Mouse (Mus musculus): ENCODE data around the gene Gm21677. TPM values are rescaled to one million over a fixed set of nuclear protein-coding genes. Genes with fewer than 3 reads are reported as not detected.
"Not testable (repeated sequence)": the region's sequence is repeated elsewhere in the genome, so short reads cannot be mapped to it uniquely, and the experiment has no call there.

Gm21677 gene
- total RNA-seq (2021) = not detected

- intact Hi-C loops (cut with DNase I); DNase-seq (ENCODE audit: extremely low spot score in 1 of 2, low spot score in 2 of 2): not testable (repeated sequence)
These were observed at the start of gene Gm21677 for GRCm38 (mm10) chrY:3306349-3306748. TSS of gene Gm21677 (minus strand) at chrY:3306449.

GRCm38 (mm10) chrY:3345229-3345628 lies 39.0 kb upstream of the Gm21677 start, which contains the start of gene Gm21693:
TSS of gene Gm21693 (minus strand) at chrY:3345329.
- DNase-seq (ENCODE audit: extremely low spot score in 1 of 2, low spot score in 2 of 2); intact Hi-C loops (cut with DNase I): not testable (repeated sequence)

DNA sequence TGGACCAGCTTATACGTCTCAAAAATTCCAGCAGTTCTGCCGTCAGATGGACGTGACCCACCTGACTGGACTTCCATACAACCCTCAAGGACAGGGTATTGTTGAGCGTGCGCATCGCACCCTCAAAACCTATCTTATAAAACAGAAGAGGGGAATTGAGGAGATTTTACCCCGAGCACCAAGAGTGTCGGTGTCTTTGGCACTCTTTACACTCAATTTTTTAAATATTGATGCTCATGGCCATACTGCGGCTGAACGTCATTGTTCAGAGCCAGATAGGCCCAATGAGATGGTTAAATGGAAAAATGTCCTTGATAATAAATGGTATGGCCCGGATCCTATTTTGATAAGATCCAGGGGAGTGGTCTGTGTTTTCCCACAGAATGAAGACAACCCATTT lies 34.4 kb upstream of the Gm21677 start:
- DNase-seq (ENCODE audit: extremely low spot score in 1 of 2, low spot score in 2 of 2); intact Hi-C loops (cut with DNase I): not testable (repeated sequence)

Other genes starting within 250 kb of the Gm21677 start
- gene Gm21693, start 38.9 kb upstream of the Gm21677 start, total RNA-seq (2021) = not detected
- gene Gm21704, start 103.7 kb upstream of the Gm21677 start, total RNA-seq (2021) = not detected
- gene Gm21708, start 103.7 kb upstream of the Gm21677 start, total RNA-seq (2021) = not detected